Mouse (Mus musculus): ENCODE measurements around the gene Spata2.

Spata2 gene

DNA sequence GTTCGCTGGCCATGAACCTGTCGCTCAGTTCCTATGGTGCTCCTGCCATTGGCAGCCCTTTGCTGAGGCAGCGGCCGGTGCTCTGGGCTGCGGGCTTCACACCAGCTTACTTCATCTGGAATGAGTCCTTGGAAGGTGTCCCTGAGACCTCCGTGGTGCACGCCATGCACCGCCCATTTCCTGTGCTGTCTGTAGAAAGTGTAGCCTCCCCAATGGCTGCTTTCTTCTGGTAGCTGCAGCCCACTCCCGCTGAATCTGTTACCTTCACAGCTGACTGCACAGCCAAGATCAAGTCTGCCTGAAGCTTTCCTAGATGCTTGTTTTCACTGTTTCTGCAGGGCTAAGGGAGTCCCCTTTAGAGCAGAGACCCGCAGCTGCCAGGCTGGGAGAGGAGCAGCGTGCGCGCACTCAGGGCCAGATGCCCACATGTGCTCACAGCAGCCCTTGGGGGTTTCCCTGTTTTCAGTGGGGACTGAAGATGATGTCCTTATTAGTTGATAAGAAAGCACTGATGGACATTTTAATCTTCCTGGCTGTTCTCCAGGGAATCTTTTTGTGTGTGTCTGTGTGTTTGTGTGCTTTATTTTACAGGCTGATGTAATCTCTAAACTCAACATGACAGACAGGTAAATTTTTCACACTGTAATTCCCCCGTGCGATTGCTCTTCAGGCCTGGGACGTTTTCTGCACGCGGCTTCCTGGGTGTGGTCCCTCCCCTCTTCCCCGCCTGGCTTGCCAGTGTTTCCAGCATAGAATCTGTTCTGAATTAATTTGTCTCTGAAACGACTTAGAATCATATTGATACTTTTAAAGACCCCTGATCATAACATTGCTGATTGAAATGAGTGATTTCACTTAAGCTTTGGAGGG lies 46.5 kb downstream of the Spata2 start:
- DNase-seq (ENCODE audit: low read depth) = no peak

DNA sequence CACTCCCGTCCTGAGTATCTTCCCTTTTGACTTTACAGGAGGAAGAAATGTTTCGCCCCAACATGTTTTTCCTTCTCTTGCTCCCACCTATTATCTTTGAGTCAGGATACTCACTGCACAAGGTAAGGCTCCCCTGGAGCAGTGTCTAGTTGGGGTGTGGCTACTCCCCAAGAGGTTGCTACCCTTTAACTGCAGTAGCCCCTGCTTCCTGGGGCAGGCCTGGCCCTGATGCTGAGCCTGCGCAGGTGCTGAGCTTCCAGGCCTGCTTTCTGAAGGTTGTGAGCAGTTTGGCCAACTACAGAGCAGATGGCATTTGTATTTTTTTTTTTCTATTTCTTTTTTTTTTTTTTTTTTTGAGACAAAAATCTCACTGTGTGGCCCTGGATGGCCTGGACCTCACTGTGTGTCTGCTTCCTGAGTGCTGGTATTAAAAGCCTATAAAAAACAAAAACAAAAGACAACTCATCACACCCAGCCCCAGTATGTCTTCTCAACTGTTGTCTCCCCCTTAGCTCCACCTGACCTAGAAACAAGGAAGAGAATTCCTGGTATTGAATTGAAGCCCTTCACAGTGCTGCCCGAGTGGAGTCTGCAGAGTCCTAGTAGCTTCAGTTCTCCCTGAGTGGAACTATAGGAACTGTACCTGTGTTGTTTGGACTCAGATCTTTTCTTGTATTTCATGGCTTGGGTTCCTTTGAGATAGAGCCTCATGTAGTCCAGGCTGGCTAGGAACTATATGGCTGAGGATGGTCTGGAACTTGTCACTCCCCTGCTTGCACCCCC lies 49.1 kb downstream of the Spata2 start:
- DNase-seq (ENCODE audit: low read depth) = no peak

DNA sequence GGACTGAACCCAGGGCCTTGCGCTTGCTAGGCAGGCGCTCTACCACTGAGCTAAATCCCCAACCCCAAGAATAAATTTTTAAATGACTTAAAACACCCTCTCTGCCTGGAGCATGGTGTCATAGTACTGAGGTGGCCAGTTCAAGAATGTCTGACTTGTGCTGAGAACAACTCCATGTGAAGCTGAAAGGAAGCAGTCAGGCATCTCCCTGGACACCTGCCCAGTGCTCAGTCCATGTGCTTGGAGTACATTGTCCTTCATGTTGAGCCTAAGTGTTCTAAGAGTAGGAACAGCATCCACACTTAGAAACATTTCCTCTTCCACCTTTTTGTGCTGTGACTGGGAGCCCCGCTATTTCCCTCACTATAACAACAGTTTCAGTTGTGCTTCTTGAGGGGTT lies 53.3 kb downstream of the Spata2 start:
- DNase-seq (ENCODE audit: low read depth) = no peak

DNA sequence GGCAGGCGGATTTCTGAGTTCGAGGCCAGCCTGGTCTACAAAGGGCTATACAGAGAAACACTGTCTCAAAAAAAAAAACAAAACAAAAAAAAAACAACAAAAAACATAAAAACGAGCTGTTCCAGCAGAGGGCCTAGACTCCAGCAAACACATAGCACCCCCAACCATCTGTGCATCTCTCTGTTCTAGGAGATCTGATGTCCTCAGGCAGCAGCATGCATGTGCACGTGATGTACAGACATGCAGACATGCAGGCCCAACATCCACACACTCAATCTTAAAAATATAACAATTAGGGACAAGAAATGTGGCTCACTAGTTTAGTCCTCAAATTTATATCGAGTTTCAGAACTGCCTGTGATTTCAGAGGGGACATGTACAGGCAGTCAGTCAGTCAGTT lies 56.3 kb downstream of the Spata2 start:
- no peak for DNase-seq (ENCODE audit: low read depth)

DNA sequence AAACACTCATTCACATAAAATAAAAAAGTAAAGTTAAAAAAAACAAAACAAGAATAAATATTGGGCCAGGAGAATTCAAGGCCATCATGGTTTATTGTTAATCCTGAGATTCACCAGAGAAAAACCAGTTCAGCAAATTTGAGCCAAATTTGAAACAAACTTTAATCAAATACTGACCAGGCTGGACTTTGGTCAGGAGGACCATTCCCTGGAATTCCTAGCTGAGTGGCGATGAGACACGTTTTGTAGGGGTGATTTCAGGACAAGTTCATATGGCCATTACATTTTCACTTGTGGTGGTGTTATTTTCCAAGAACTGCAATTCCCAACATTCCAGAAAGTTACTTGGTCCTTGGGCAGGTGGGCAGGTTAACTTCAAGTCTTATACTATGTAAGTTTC lies 57.1 kb downstream of the Spata2 start:
- DNase-seq (ENCODE audit: low read depth) = no peak

DNA sequence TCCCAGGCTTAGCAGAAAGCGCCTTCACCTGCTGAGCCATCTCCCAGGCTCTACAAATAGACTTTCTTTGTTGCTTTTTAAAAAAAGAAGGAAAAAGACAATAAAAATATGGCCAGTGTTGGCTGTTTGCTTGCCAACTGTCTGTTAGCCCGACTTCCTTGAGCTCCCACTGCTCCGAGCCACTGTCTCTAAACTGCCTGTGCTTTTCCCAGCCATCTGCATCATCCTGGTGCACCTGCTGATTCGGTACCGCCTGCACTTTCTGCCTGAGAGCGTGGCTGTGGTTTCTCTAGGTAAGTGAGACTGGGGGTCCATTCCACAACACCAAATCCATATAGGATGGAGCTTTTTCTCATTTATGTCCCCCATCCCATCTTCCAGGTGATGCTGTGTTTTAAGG lies 58.1 kb downstream of the Spata2 start:
- no peak for DNase-seq (ENCODE audit: low read depth)

DNA sequence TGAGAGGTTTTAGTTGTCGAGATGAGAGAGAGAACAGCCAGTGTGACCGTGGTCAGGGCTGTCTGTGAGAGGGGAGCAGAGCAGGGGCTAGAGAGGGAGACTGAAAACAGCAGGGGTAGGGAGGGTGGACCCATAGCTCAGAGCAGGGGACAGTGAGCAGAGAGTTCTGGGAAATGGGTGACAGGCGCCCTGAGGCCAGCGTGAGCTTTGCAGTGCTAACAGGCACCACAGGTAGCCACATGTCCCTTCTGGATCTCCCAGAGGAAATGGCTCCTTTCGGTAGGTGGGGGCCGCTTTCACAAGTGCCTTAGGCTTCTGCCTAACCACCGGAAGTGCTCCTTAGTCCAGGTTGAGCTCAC lies 61.3 kb downstream of the Spata2 start:
- DNase-seq (ENCODE audit: low read depth) = no peak

All from c-Kit-positive CD71-negative TER-119-negative erythroid progenitor cells, embryonic 14.5 days (primary cell).